Mouse (Mus musculus) hindbrain, embryonic 14.5 days (tissue): Measurements from ENCODE around the gene Ccdc24. TPM values are rescaled to one million over a fixed set of nuclear protein-coding genes. Genes with fewer than 3 reads are reported as not detected.

Experiments
- ATAC-seq: fragments of 200-750 bp; cut with Nextera tagmentation; 2 replicates; pipeline ENCODE4 v1.8.0; 2017; ENCODE audit warnings: moderate number of reproducible peaks, mild to moderate bottlenecking, moderate TSS enrichment, moderate library complexity; ENCODE audit not compliant: low FRiP score
- DNase-seq: peaks from one replicate; pipeline ENCODE4 v3.0.0-alpha.2; 2015; ENCODE audit warnings: low spot score
- H3K27ac ChIP-seq: fragments of 300-500 bp; sonication (generic); 2 replicates; pipeline ENCODE4 v1.5.1; 2014; ENCODE audit warnings: mild to moderate bottlenecking, moderate library complexity
- H3K27me3 ChIP-seq: fragments of 300-500 bp; sonication (generic); 2 replicates; pipeline ENCODE4 v1.6.1; 2014; ENCODE audit warnings: mild to moderate bottlenecking, low read length, mixed read lengths; ENCODE audit not compliant: control insufficient read depth, insufficient read depth
- H3K36me3 ChIP-seq: fragments of 300-500 bp; sonication (generic); replicated peaks from 2 replicates; pipeline ENCODE4 v1.6.1; 2014; ENCODE audit not compliant: control insufficient read depth, insufficient read depth
- H3K4me1 ChIP-seq: fragments of 300-500 bp; sonication (generic); replicated peaks from 2 replicates; pipeline ENCODE4 v1.6.1; 2014; ENCODE audit warnings: antibody characterized with exemption, low read length, mixed read lengths; ENCODE audit not compliant: control insufficient read depth, insufficient read depth
- H3K4me2 ChIP-seq: fragments of 300-500 bp; sonication (generic); replicated peaks from 2 replicates; pipeline ENCODE4 v1.6.1; 2014; ENCODE audit warnings: mild to moderate bottlenecking, moderate library complexity
- H3K4me3 ChIP-seq: fragments of 300-500 bp; sonication (generic); replicated peaks from 2 replicates; pipeline ENCODE4 v1.5.1; 2014; ENCODE audit warnings: mild to moderate bottlenecking, low read length
- H3K9ac ChIP-seq: fragments of 300-500 bp; sonication (generic); 2 replicates; pipeline ENCODE4 v1.6.1; 2014
- H3K9me3 ChIP-seq: fragments of 300-500 bp; sonication (generic); 2 replicates; pipeline ENCODE4 v1.6.1; 2016; ENCODE audit warnings: low read length; ENCODE audit not compliant: control insufficient read depth
- WGBS: fragments of 180-500 bp; shearing (Covaris S2); extraction: QIAGEN DNeasy Blood & Tissue Kit; methylation state at CpG from one replicate; pipeline ENCODE4 v1.1.7; 2014; 5-methylcytosine and 5-hydroxymethylcytosine counted together
- polyA plus RNA-seq: library from polyadenylated mRNA; unstranded; fragments of >200 nt; fragmentation: Nextera tagmentation; extraction: Ambion mirVana; gene quantifications from 2 replicates; pipeline ENCODE4 v1.2.1, GENCODE M21; 2014

The Ccdc24 gene
- polyA plus RNA-seq, 1 experiment from 2014 or later = 3.9 TPM

- no peak overlapping the region for H3K9ac ChIP-seq
- H3K36me3 ChIP-seq = peaks cover 76% of the 10 kb centered on the region
- 94% methylated on average over 6 of the region's 6 CpGs for WGBS
- H3K9me3 ChIP-seq = no peaks in the 10 kb centered on the region
- no peak overlapping the region for H3K4me2 ChIP-seq
- H3K4me3 ChIP-seq = no peak overlapping the region
- no peak overlapping the region for H3K27ac ChIP-seq
- ATAC-seq (no peak), DNase-seq (no peak)
- H3K4me1 ChIP-seq = peaks cover 5% of the 10 kb centered on the region
- H3K27me3 ChIP-seq = no peaks in the 10 kb centered on the region
These were observed 23.7 kb upstream of the Ccdc24 start for GRCm38 (mm10) chr4:117896031-117896430.

DNA sequence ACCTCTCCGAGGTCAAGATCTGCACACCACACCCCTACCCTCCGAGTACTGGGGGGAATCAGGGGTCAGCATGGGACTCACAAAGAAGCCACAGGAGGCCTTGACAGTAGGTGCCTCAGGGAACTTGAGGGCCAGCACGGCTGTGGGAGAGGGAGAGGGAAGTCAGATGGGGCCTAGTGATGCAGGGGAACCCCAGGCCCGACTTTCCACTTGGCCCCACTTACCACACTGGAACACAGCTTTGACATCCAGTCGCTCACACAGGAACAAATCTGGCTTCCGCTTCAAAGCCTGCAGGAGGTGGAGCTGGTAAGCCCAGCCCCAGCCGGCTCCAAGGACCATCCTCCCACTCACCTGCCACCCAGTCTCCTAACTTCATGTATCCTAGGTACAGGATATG lies 23.0 kb upstream of the Ccdc24 start:
- Histone ChIP-seq H3K27me3 (no peaks in the 10 kb centered on the region), H3K9ac (no peak overlapping the region), H3K4me3 (no peak overlapping the region), H3K4me1 (peaks cover 7% of the 10 kb centered on the region), H3K27ac (no peak overlapping the region), H3K9me3 (no peaks in the 10 kb centered on the region), H3K36me3 (peaks cover 69% of the 10 kb centered on the region), H3K4me2 (no peak overlapping the region)
- no peak for ATAC-seq
- DNase-seq = no peak
- WGBS = 85% methylated on average over 7 of the region's 7 CpGs

- DNase-seq (no peak), ATAC-seq (no peak)
- H3K36me3 ChIP-seq = peaks cover 62% of the 10 kb centered on the region
These were observed 22.2 kb upstream of the Ccdc24 start for GRCm38 (mm10) chr4:117894601-117895000.

DNA sequence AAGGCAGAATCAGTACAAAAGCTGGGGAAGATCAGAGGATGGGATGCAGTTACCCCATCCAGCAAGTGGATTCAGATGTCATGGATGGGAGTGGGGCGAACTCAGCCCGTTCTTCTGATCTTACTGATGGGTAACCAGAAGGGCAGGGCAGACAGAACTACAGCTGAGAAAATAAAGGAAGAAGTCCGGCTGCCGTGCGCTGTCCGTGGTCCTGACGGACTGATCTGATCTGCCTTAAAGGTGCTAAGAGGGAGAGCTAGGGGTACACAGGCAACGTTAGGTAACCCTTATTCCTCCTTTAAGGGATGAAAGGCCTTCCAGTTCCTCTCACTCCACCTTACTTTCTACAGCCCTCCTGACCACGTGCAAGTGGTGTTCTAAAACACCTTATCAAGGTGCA lies 21.0 kb upstream of the Ccdc24 start:
- Histone ChIP-seq H3K4me1 (peaks cover 7% of the 10 kb centered on the region), H3K4me3 (no peak overlapping the region), H3K9me3 (no peaks in the 10 kb centered on the region), H3K36me3 (peaks cover 57% of the 10 kb centered on the region), H3K27me3 (no peaks in the 10 kb centered on the region), H3K4me2 (no peak overlapping the region), H3K9ac (no peak overlapping the region), H3K27ac (no peak overlapping the region)
- DNase-seq (no peak), ATAC-seq (no peak)
- WGBS = 24% methylated on average over 9 of the region's 9 CpGs

More at GRCm38 (mm10) chr4:117894601-117895000, 22.2 kb upstream of the Ccdc24 start:
- WGBS = 90% methylated on average over 8 of the region's 8 CpGs
- Histone ChIP-seq H3K4me1 (peaks cover 7% of the 10 kb centered on the region), H3K9ac (no peak overlapping the region), H3K4me3 (no peak overlapping the region), H3K27me3 (no peaks in the 10 kb centered on the region), H3K9me3 (no peaks in the 10 kb centered on the region), H3K4me2 (no peak overlapping the region), H3K27ac (no peak overlapping the region)

DNA sequence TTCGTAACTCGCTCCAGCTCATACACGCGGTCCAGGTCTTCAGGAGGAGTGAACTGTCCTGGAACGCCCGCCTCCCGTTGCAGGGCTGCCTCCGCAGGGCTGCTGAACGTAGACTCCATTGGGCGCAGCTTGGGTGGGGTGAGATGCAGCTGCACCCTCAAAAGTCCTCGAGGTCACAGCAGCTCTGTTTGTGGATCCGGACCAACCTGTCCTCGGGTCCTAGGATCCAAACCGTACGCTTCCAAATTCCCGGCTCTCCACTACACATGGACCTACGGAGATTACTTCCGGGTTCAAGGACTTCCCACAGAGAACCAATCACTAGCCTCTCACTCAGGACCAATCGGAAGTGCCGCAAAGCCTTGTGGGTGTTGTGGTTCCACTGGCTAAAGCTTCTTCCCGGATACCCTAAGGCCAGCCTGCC lies 19.4 kb upstream of the Ccdc24 start, which contains the start of gene Dph2:
Gene Dph2, minus strand, starts transcription at position 295 of the 424 bp plus-strand sequence.
- under 1% methylated on average over 21 of the region's 21 CpGs for WGBS
- no peaks in the 10 kb centered on the region for H3K27me3 ChIP-seq

DNA sequence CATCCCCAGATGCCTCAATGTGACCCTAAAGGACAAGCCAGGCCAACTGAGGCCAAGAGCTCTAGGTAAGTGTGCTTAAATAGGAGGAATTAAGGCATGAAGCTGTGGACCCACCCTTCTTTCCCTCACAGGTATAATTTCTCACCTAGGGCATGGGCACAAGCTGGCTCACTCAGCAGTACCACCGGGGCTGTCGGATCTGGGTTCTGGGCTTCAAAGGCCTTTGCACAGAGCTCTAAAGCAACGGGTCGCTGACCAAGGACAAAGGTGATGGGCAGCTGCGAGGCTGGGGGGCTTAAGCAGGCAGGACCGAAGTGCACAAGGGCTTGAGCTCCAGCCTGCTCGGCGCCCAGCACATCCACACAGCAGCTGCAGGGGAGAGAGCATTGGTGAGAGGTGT lies 18.4 kb upstream of the Ccdc24 start:
- Histone ChIP-seq H3K9me3 (no peaks in the 10 kb centered on the region), H3K27ac (no peak overlapping the region), H3K27me3 (no peaks in the 10 kb centered on the region), H3K4me3 (no peak overlapping the region; the same call in 1 of the 2 replicates), H3K4me2 (peak overlapping the region; percentile 86), H3K4me1 (peaks cover 15% of the 10 kb centered on the region), H3K9ac (no peak overlapping the region), H3K36me3 (peaks cover 36% of the 10 kb centered on the region)
- ATAC-seq (no peak), DNase-seq (no peak)
- 56% methylated on average over 8 of the region's 8 CpGs for WGBS

More for the DNA sequence above, 19.4 kb upstream of the Ccdc24 start, which contains the start of gene Dph2:
- H3K4me2 ChIP-seq = peak within 1 kb of the TSS; percentile 86
- H3K27ac ChIP-seq = no peak within 1 kb of the TSS
- H3K36me3 ChIP-seq = peaks cover 41% of the 10 kb centered on the region
- peak within 1 kb of the TSS; percentile 60 for H3K9ac ChIP-seq
- H3K4me1 ChIP-seq = peaks cover 7% of the 10 kb centered on the region
- DNase-seq (peak; percentile 93), ATAC-seq (peak; percentile 85)
- peak within 1 kb of the TSS; percentile 64 for H3K4me3 ChIP-seq
- no peaks in the 10 kb centered on the region for H3K9me3 ChIP-seq

DNA sequence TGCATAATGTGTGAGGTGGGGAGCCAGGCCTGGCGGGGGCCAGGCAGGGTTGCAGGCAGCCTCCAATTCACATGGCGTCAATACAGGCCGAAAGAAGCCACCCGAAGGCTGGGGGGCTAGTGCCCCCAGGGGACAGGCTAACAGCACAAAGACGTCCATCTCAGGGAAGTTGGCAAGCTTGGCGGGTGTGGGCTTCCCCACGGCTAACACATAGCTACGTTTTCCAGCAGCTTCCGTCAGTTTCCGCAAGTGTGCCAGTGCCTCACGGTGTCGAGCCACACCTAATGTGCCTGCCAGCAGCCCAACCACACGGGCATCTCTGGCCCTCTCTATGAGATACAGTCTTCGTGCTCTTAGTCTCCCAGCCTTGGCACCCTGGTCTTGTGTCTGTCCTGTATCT lies 17.7 kb upstream of the Ccdc24 start:
- no peak overlapping the region for H3K4me3 ChIP-seq
- H3K9me3 ChIP-seq = no peaks in the 10 kb centered on the region
- no peak for DNase-seq
- WGBS = 94% methylated on average over 14 of the region's 14 CpGs
- H3K4me1 ChIP-seq = peaks cover 15% of the 10 kb centered on the region
- no peak overlapping the region for H3K9ac ChIP-seq
- ATAC-seq = no peak
- no peak overlapping the region for H3K27ac ChIP-seq
- no peaks in the 10 kb centered on the region for H3K27me3 ChIP-seq
- peaks cover 36% of the 10 kb centered on the region for H3K36me3 ChIP-seq
- H3K4me2 ChIP-seq = no peak overlapping the region

DNA sequence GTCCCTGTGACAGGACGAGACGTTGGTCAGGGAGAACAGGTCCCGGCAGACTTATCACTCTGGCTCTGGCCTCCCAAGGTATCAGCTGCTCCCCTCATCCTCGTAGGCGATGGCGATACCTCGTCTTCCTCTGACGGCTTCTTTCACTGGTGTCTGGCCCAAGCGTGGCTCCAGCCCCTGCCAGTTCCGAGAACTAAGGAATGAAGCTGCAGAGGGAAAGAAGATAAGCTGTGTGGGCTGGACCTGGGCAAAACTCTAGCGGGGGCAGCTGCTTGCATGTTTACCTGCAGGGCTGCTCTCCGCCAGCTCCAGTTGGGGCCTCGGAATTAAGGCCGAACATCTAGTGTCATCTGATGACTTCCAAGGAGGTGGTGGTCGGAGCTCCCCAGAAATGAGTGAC lies 17.1 kb upstream of the Ccdc24 start:
- H3K9ac ChIP-seq = no peak overlapping the region
- peaks cover 18% of the 10 kb centered on the region for H3K4me1 ChIP-seq
- ATAC-seq (no peak), DNase-seq (no peak)
- H3K9me3 ChIP-seq = no peaks in the 10 kb centered on the region
- no peak overlapping the region for H3K27ac ChIP-seq
- H3K4me2 ChIP-seq = no peak overlapping the region
- no peak overlapping the region for H3K4me3 ChIP-seq
- peaks cover 36% of the 10 kb centered on the region for H3K36me3 ChIP-seq
- 94% methylated on average over 15 of the region's 15 CpGs for WGBS
- no peaks in the 10 kb centered on the region for H3K27me3 ChIP-seq

DNA sequence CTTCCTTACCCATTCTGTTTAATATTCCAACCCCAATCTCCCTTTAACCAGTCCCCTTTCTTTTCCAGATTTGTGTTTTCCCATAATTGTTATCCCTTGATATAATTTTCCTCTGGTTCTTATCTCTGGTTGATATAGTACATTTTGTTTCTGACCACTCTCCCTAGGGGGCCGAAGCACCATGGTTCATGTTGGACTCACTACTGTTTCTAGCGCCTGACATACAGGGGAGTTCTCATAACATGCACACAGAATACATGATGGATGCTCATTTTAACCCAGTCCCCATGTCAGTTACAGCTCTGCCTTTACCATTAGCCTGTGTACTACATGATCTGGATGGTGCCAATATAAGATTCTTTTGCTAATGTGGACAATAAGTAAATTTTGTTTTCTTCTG lies 15.6 kb upstream of the Ccdc24 start:
- H3K9ac ChIP-seq = no peak overlapping the region
- peaks cover 29% of the 10 kb centered on the region for H3K4me1 ChIP-seq
- no peaks in the 10 kb centered on the region for H3K9me3 ChIP-seq
- H3K4me3 ChIP-seq = peak overlapping the region; percentile 82
- H3K36me3 ChIP-seq = peaks cover 30% of the 10 kb centered on the region
- ATAC-seq = no peak
- DNase-seq = no peak
- H3K27me3 ChIP-seq = no peaks in the 10 kb centered on the region
- peak overlapping the region; percentile 90 for H3K4me2 ChIP-seq
- WGBS = 75% methylated on average over 2 of the region's 2 CpGs
- no peak overlapping the region for H3K27ac ChIP-seq

GRCm38 (mm10) chr4:117887133-117887532 lies 14.8 kb upstream of the Ccdc24 start, which contains the start of gene Atp6v0b:
Gene Atp6v0b, minus strand, starts transcription at chr4:117887333.
- Histone ChIP-seq H3K27ac (peak within 1 kb of the TSS; percentile 47; the same call in 1 of the 2 replicates), H3K4me2 (peak within 1 kb of the TSS; percentile 90), H3K36me3 (peaks cover 30% of the 10 kb centered on the region), H3K27me3 (no peaks in the 10 kb centered on the region), H3K4me1 (peaks cover 32% of the 10 kb centered on the region), H3K9ac (peak within 1 kb of the TSS; percentile 85), H3K4me3 (peak within 1 kb of the TSS; percentile 82), H3K9me3 (no peaks in the 10 kb centered on the region)
- under 1% methylated on average over 35 of the region's 37 CpGs for WGBS
- peak; percentile 83 for ATAC-seq
- peak; percentile 92 for DNase-seq
